Mouse (Mus musculus) layer of hippocampus, adult 18-20 months (tissue): ENCODE measurements around the gene Fam69a. TPM values are rescaled to one million over a fixed set of nuclear protein-coding genes. Genes with fewer than 3 reads are reported as not detected.

Experiments used
- DNase-seq, 2 experiments: peaks; one replicate each; pipeline ENCODE4 v3.0.0; 2022; ENCODE audit warnings: low spot score in 2 of 2
- total RNA-seq, 2 experiments: library from RNA; stranded (reverse); gene quantifications; 2 replicates each; pipeline ENCODE4 v1.2.3; 2021

The Fam69a gene
- total RNA-seq, 2 experiments from 2014 or later: 28.3 to 35.2 TPM

DNA sequence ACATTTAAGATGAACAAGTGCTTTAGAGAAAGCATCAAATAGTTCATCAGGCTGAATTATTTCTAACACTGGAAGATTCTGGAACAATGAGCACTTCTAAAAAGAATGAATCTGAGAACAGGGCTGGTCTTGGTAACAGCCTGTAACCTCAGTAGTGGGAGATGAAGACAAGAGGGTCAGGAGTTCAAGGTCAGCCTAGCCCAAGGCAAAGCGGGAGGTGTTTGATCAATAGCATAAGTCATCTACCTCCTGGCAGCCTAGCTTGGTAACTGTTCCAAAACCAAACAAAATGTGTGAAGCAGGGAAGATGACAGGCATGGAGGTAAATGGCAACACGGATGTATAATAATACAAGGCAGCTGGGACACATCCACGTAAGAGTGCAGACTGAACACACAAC lies 122.9 kb downstream of the Fam69a start:
- no peak for DNase-seq

DNA sequence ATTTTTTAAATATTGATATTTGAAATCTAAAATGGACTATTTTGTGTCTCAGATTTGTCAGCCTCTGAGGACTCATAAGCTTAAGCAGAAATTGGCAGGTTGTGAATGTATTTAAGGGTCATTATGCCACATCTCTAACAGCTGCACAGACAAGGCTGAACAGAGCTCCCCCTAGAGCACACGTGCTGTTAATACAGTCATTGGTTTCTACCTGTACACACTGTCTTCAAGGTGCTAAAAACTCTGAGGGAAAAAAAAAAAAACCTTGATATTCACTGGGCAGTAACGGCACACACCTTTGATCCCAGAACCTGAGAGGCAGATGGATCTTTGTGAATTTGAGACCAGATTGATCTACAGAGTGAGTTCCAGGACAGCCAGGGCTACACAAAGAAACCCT lies 127.9 kb downstream of the Fam69a start:
- DNase-seq: no peak

Other genes starting within 250 kb of the Fam69a start
- not detected for gene Ube2d2b, start 157.0 kb downstream of the Fam69a start, total RNA-seq
- 10 to 100 TPM; 62.7 to 65.5 TPM for gene Evi5, start 112.0 kb downstream of the Fam69a start, total RNA-seq
- 10 to 100 TPM; 59.0 to 59.2 TPM for gene Rpl5, start 86.6 kb downstream of the Fam69a start, total RNA-seq
- gene Mtf2, start 78.6 kb upstream of the Fam69a start, total RNA-seq: 10 to 100 TPM; 46.3 to 48.1 TPM
- gene Tmed5, start 145.5 kb upstream of the Fam69a start, total RNA-seq: 10 to 100 TPM; 25.1 to 29.3 TPM
- 1 to 10 TPM; 1.1 to 1.4 TPM for gene Ccdc18, start 145.8 kb upstream of the Fam69a start, total RNA-seq